Mouse (Mus musculus): ENCODE measurements around the gene Cttnbp2nl. TPM values are rescaled to one million over a fixed set of nuclear protein-coding genes. Genes with fewer than 3 reads are reported as not detected.
A peak's percentile ranks its signal among the peaks of the same experiment; 100 is the strongest.

Cttnbp2nl gene
- total RNA-seq (2014; rRNA removed), result 24.9 and 27.8 TPM in 2 replicates
- polyA plus RNA-seq (2015; fragmentation: Nextera tagmentation; extraction: Ambion mirVana), result 35.9 and 42.4 TPM in 2 replicates

- no peaks in the 10 kb centered on the region for H3K9me3 ChIP-seq (ENCODE audit: low read length)
- 3% methylated on average over 31 of the region's 31 CpGs for WGBS
- H3K4me1 ChIP-seq (ENCODE audit: insufficient read depth, low read length), result peaks cover 8% of the 10 kb centered on the region
- peak within 1 kb of the TSS; percentile 92 for H3K9ac ChIP-seq (replicated peaks; ENCODE audit: low read length)
- peak; percentile 100 for DNase-seq (ENCODE audit: low spot score)
- no peaks in the 10 kb centered on the region for H3K36me3 ChIP-seq (ENCODE audit: insufficient read depth, low read length)
- peak within 1 kb of the TSS; percentile 90 for H3K27ac ChIP-seq
- H3K4me2 ChIP-seq (ENCODE audit: low read depth, low read length), result peak within 1 kb of the TSS; percentile 71
- TF ChIP-seq CTCF (IDR thresholded peaks at IDR 0.05; ENCODE audit: low read depth), result 0 out of 2 replicates have a peak, but pooled peaks have one; percentile 15
- ATAC-seq, result peak; percentile 99
- no peaks in the 10 kb centered on the region for H3K27me3 ChIP-seq (ENCODE audit: insufficient read depth, low read length)
- peak within 1 kb of the TSS; percentile 68 for H3K4me3 ChIP-seq (ENCODE audit: low read length)
These were observed at the start of gene Cttnbp2nl for GRCm38 (mm10) chr3:105052937-105053697. Gene Cttnbp2nl (minus strand): TSS chr3:105053146.

GRCm38 (mm10) chr3:105100270-105100589 lies 47.3 kb upstream of the Cttnbp2nl start:
- Histone ChIP-seq H3K4me1 (ENCODE audit: insufficient read depth, low read length) (no peaks in the 10 kb centered on the region), H3K4me3 (ENCODE audit: low read length) (no peak overlapping the region), H3K4me2 (ENCODE audit: low read depth, low read length) (no peak overlapping the region), H3K9ac (replicated peaks; ENCODE audit: low read length) (no peak overlapping the region), H3K36me3 (ENCODE audit: insufficient read depth, low read length) (no peaks in the 10 kb centered on the region), H3K27me3 (ENCODE audit: insufficient read depth, low read length) (no peaks in the 10 kb centered on the region), H3K27ac (no peak overlapping the region), H3K9me3 (ENCODE audit: low read length) (no peaks in the 10 kb centered on the region)
- no peak for ATAC-seq
- no peak for TF ChIP-seq CTCF (IDR thresholded peaks at IDR 0.05; ENCODE audit: low read depth)
- 53% methylated on average over 4 of the region's 4 CpGs for WGBS
- no peak for DNase-seq (ENCODE audit: low spot score)

GRCm38 (mm10) chr3:105099526-105100269 lies 46.8 kb upstream of the Cttnbp2nl start:
- ATAC-seq (no peak; the same call in 1 of the 2 replicates), DNase-seq (ENCODE audit: low spot score) (no peak)
- Histone ChIP-seq H3K4me3 (ENCODE audit: low read length) (no peak overlapping the region), H3K9ac (replicated peaks; ENCODE audit: low read length) (no peak overlapping the region), H3K27me3 (ENCODE audit: insufficient read depth, low read length) (no peaks in the 10 kb centered on the region), H3K4me1 (ENCODE audit: insufficient read depth, low read length) (no peaks in the 10 kb centered on the region), H3K36me3 (ENCODE audit: insufficient read depth, low read length) (no peaks in the 10 kb centered on the region), H3K27ac (no peak overlapping the region), H3K9me3 (ENCODE audit: low read length) (no peaks in the 10 kb centered on the region), H3K4me2 (ENCODE audit: low read depth, low read length) (no peak overlapping the region)
- 23% methylated on average over 15 of the region's 15 CpGs for WGBS
- no peak for TF ChIP-seq CTCF (IDR thresholded peaks at IDR 0.05; ENCODE audit: low read depth)

- TF ChIP-seq CTCF (IDR thresholded peaks at IDR 0.05; ENCODE audit: low read depth), result no peak
- 76% methylated on average over 4 of the region's 4 CpGs for WGBS
These were observed 44.6 kb upstream of the Cttnbp2nl start for GRCm38 (mm10) chr3:105097581-105097980.

GRCm38 (mm10) chr3:105095026-105095425 lies 42.1 kb upstream of the Cttnbp2nl start:
- no peaks in the 10 kb centered on the region for H3K9me3 ChIP-seq (ENCODE audit: low read length)
- no peak overlapping the region for H3K4me2 ChIP-seq (ENCODE audit: low read depth, low read length)
- H3K27me3 ChIP-seq (ENCODE audit: insufficient read depth, low read length), result no peaks in the 10 kb centered on the region
- no peaks in the 10 kb centered on the region for H3K4me1 ChIP-seq (ENCODE audit: insufficient read depth, low read length)
- no peak overlapping the region for H3K27ac ChIP-seq
- 63% methylated on average over 5 of the region's 5 CpGs for WGBS
- H3K36me3 ChIP-seq (ENCODE audit: insufficient read depth, low read length), result no peaks in the 10 kb centered on the region
- DNase-seq (ENCODE audit: low spot score) (no peak), ATAC-seq (no peak)
- no peak overlapping the region for H3K9ac ChIP-seq (replicated peaks; ENCODE audit: low read length)
- no peak overlapping the region for H3K4me3 ChIP-seq (ENCODE audit: low read length)
- no peak for TF ChIP-seq CTCF (IDR thresholded peaks at IDR 0.05; ENCODE audit: low read depth)

More at GRCm38 (mm10) chr3:105097581-105097980, 44.6 kb upstream of the Cttnbp2nl start:
- ATAC-seq (no peak), DNase-seq (ENCODE audit: low spot score) (no peak)
- Histone ChIP-seq H3K4me1 (ENCODE audit: insufficient read depth, low read length) (no peaks in the 10 kb centered on the region), H3K27me3 (ENCODE audit: insufficient read depth, low read length) (no peaks in the 10 kb centered on the region), H3K9ac (replicated peaks; ENCODE audit: low read length) (no peak overlapping the region), H3K4me3 (ENCODE audit: low read length) (no peak overlapping the region), H3K36me3 (ENCODE audit: insufficient read depth, low read length) (no peaks in the 10 kb centered on the region), H3K27ac (no peak overlapping the region), H3K9me3 (ENCODE audit: low read length) (no peaks in the 10 kb centered on the region), H3K4me2 (ENCODE audit: low read depth, low read length) (no peak overlapping the region)

- Histone ChIP-seq H3K4me3 (ENCODE audit: low read length) (no peak overlapping the region), H3K36me3 (ENCODE audit: insufficient read depth, low read length) (no peaks in the 10 kb centered on the region), H3K4me2 (ENCODE audit: low read depth, low read length) (no peak overlapping the region), H3K9ac (replicated peaks; ENCODE audit: low read length) (no peak overlapping the region), H3K4me1 (ENCODE audit: insufficient read depth, low read length) (no peaks in the 10 kb centered on the region), H3K27me3 (ENCODE audit: insufficient read depth, low read length) (no peaks in the 10 kb centered on the region), H3K27ac (no peak overlapping the region), H3K9me3 (ENCODE audit: low read length) (no peaks in the 10 kb centered on the region)
- DNase-seq (ENCODE audit: low spot score) (no peak), ATAC-seq (no peak)
- WGBS, result 59% methylated on average over 2 of the region's 2 CpGs
- TF ChIP-seq CTCF (IDR thresholded peaks at IDR 0.05; ENCODE audit: low read depth), result peak; percentile 41
These were observed 41.5 kb upstream of the Cttnbp2nl start for GRCm38 (mm10) chr3:105094448-105094847.
